Mouse (Mus musculus): ENCODE measurements around the gene Napa.

DNA sequence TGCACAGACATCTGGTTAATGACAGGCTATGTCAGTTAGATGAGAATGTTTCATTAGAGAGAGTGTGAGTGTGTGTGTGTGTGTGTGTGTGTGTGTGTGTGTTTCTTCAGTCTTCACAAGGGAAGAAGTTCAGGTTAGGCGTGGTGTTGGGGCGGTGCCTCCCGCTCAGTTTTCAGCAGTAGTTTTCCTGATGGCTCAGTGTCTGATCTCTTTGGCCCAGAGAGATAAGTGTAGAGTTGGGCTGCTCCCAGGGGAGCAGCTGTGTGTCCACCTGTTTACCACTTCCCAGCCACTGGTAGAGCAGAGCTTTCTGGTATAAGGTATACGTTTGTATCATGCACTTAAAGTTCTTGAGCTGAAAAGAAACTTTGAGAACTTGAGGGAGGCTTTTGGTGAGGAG, 1.6 kb downstream of the Napa start:
- TF ChIP-seq EP300 (IDR thresholded peaks at IDR 0.05) = no peak
- TF ChIP-seq CTCF (IDR thresholded peaks at IDR 0.05) = no peak
